Comparison of ENCODE assay signal across 19 mouse cellular contexts in genomic region chr5:48034875-48035274, GRCm38 (mm10).
"Had no signal": no experiment of that assay in that cellular context is flagged by ENCODE, and none has a peak within 500 bp of the region (broad histone marks: within the 10 kb centered on the region; RNA-seq: fewer than 3 reads in every experiment).

No protein-coding gene starts in this region.

- DNase-seq: kidney, adult 8-10 months; kidney, postnatal 4 days; left cerebral cortex, postnatal 4 days; liver, embryonic 13.5 days; lung, adult 2 months; lung, postnatal 14 days; lung, postnatal 4 days; midbrain, embryonic 14.5 days; right cerebral cortex, adult 18-20 months; right cerebral cortex, postnatal 14 days; right cerebral cortex, postnatal 4 days; thymus, adult 2 months; thymus, postnatal 14 days; thymus, postnatal 4 days had no signal

- H3K9ac ChIP-seq: liver, embryonic 13.5 days; neural tube, embryonic 15.5 days had no signal

- H3K4me2 ChIP-seq: liver, embryonic 13.5 days; midbrain, embryonic 11.5 days; neural tube, embryonic 15.5 days had no signal

- H3K4me1 ChIP-seq: liver, embryonic 13.5 days; neural tube, embryonic 15.5 days had no signal

- H3K27ac ChIP-seq: liver, embryonic 13.5 days; neural tube, embryonic 15.5 days; stomach, postnatal 0 days had no signal

- H3K4me3 ChIP-seq: liver, embryonic 13.5 days; myocyte; neural tube, embryonic 15.5 days had no signal

- H3K36me3 ChIP-seq: liver, embryonic 13.5 days; neural tube, embryonic 15.5 days had no signal

- H3K9me3 ChIP-seq: liver, embryonic 13.5 days; neural tube, embryonic 15.5 days had no signal

- ATAC-seq: intestine, postnatal 0 days had no signal

- H3K27me3 ChIP-seq: liver, embryonic 13.5 days; neural tube, embryonic 15.5 days had no signal
